Mouse (Mus musculus) heart, embryonic 14.5 days (tissue): Measurements from ENCODE around the gene Alox12b. TPM values are rescaled to one million over a fixed set of nuclear protein-coding genes. Genes with fewer than 3 reads are reported as not detected.

ENCODE experiments used
- ATAC-seq: fragments of 200-750 bp; cut with Nextera tagmentation; 2 replicates; pipeline ENCODE4 v1.8.0; 2017; ENCODE audit warnings: low read depth, moderate TSS enrichment; ENCODE audit not compliant: insufficient number of reproducible peaks, insufficient read depth, low FRiP score
- H3K27ac ChIP-seq, 2 experiments: fragments of 200-500 bp in 1 of 2; fragments of 300-500 bp in 1 of 2; sonication (generic) in 1 of 2; replicated peaks in 1 of 2; 2 replicates each; pipeline ENCODE4 v1.5.1; 2012 to 2014; ENCODE audit warnings: low read depth in 2 of 2, low read length in 2 of 2, control low read depth in 1 of 2, mild to moderate bottlenecking in 1 of 2, mixed read lengths in 1 of 2; ENCODE audit not compliant: control insufficient read depth in 1 of 2, insufficient read depth in 1 of 2
- H3K27me3 ChIP-seq: fragments of 300-500 bp; sonication (generic); 2 replicates; pipeline ENCODE4 v1.6.1; 2014; ENCODE audit warnings: mild to moderate bottlenecking, low read length, control low read depth; ENCODE audit not compliant: control insufficient read depth, insufficient read depth
- H3K36me3 ChIP-seq: fragments of 300-500 bp; sonication (generic); 2 replicates; pipeline ENCODE4 v1.6.1; 2014; ENCODE audit warnings: mild to moderate bottlenecking, control low read depth, low read length, mixed read lengths; ENCODE audit not compliant: control insufficient read depth, insufficient read depth
- H3K4me1 ChIP-seq, 2 experiments: fragments of 200-500 bp in 1 of 2; fragments of 300-500 bp in 1 of 2; sonication (generic) in 1 of 2; 2 replicates each; pipeline ENCODE4 v1.6.1; 2012 to 2014; ENCODE audit warnings: low read length in 2 of 2, control low read depth in 1 of 2, mixed read lengths in 1 of 2; ENCODE audit not compliant: control insufficient read depth in 2 of 2, insufficient read depth in 2 of 2
- H3K4me2 ChIP-seq: fragments of 300-500 bp; sonication (generic); 2 replicates; pipeline ENCODE4 v1.6.1; 2014; ENCODE audit warnings: mild to moderate bottlenecking, low read length
- H3K4me3 ChIP-seq, 2 experiments: fragments of 200-500 bp in 1 of 2; fragments of 300-500 bp in 1 of 2; sonication (generic) in 1 of 2; 2 replicates each; pipeline ENCODE4 v1.5.1; 2012 to 2014; ENCODE audit warnings: low read length in 2 of 2, mild to moderate bottlenecking in 2 of 2, control low read depth in 1 of 2, low read depth in 1 of 2, moderate library complexity in 1 of 2; ENCODE audit not compliant: control insufficient read depth in 1 of 2, insufficient read depth in 1 of 2
- H3K9ac ChIP-seq: fragments of 300-500 bp; sonication (generic); 2 replicates; pipeline ENCODE4 v1.6.1; 2014; ENCODE audit warnings: mild to moderate bottlenecking, low read length
- H3K9me3 ChIP-seq: fragments of 300-500 bp; sonication (generic); 2 replicates; pipeline ENCODE4 v1.6.1; 2016; ENCODE audit warnings: low read length, control low read depth; ENCODE audit not compliant: control insufficient read depth
- WGBS: fragments of 180-500 bp; shearing (Covaris S2); extraction: QIAGEN DNeasy Blood & Tissue Kit; methylation state at CpG from one replicate; pipeline ENCODE4 v1.1.7; 2014; 5-methylcytosine and 5-hydroxymethylcytosine counted together
- polyA plus RNA-seq: library from polyadenylated mRNA; unstranded; fragments of >200 nt; fragmentation: Nextera tagmentation; extraction: Ambion mirVana; gene quantifications from 2 replicates; pipeline ENCODE4 v1.2.1, GENCODE M21; 2014

Gene Alox12b
- polyA plus RNA-seq, 1 experiment from 2014 or later: not detected

DNA sequence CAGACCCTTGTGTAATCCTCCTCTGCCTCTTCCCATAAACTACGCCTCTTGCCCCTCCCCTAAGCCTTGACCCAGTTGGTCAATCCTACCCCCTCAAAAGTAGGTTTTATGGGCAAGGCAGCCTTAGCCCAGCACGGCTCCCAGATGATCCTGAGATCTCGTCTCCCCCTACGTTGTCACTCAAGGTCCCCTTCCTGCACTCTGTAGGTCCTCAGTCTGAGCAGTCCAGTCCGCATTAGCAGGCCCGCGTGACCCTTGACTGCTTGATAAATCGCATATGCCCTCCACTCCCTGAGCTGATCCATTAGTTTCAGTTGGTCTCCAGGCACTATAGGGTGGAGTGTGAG is 22.2 kb upstream of the Alox12b start:
- Histone ChIP-seq H3K27ac (no peak overlapping the region), H3K27me3 (peaks cover 6% of the 10 kb centered on the region), H3K4me2 (peak overlapping the region; percentile 91), H3K9me3 (no peaks in the 10 kb centered on the region), H3K9ac (peak overlapping the region; percentile 63), H3K4me1 (peaks cover 4 to 6% of the 10 kb centered on the region in 2 experiments; a peak in 2 of 4 replicates), H3K4me3 (peak overlapping the region; percentile 41 to 43), H3K36me3 (no peaks in the 10 kb centered on the region)
- ATAC-seq: no peak
- WGBS: 37% methylated on average over 8 of the region's 8 CpGs

DNA sequence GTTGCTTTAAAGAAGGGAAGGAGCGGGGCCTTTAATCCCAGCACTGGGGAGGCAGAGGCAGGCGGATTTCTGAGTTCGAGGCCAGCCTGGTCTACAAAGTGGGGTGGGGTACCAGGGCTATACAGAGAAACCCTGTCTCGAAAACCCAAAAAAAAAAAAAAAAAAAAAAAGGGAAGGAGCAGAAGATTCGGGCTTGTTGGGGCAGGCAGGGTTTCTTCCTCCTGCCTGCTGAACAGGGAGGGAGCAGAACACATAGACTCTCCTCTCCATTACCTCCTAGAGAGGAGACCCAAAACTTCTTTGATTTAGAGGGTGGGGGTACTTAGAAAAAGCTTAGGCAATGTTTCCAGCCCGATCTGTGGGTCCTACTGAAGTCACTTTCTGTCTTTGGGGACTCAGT is 21.4 kb upstream of the Alox12b start:
- no peak for ATAC-seq
- peaks cover 6% of the 10 kb centered on the region for H3K27me3 ChIP-seq
- H3K4me2 ChIP-seq: no peak overlapping the region
- no peak overlapping the region for H3K4me3 ChIP-seq
- WGBS: 85% methylated on average over 6 of the region's 6 CpGs
- H3K36me3 ChIP-seq: no peaks in the 10 kb centered on the region
- no peak overlapping the region for H3K9ac ChIP-seq
- no peak overlapping the region for H3K27ac ChIP-seq
- H3K4me1 ChIP-seq: peaks cover 4 to 6% of the 10 kb centered on the region in 2 experiments; a peak in 2 of 4 replicates
- H3K9me3 ChIP-seq: no peaks in the 10 kb centered on the region

DNA sequence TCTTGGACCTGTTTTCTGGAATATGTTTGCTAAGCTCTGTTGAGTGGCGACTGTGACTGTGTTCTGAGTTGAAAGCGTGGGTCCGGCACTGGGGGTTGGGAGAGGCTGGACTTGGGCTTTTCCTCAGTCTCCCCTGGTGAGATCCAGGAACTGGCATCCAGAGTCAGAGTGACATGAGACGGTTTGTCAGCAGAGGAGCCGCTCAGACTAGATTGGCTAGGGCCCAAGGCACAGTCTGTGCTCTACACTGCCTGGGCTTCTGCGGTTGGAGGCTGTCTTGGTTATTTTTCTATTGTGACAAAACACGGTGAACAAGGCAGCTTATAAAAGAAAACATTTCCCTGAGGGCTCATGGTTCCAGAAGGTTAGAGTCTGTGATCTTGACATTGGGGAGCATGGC is 9.2 kb upstream of the Alox12b start:
- WGBS: 66% methylated on average over 7 of the region's 7 CpGs

DNA sequence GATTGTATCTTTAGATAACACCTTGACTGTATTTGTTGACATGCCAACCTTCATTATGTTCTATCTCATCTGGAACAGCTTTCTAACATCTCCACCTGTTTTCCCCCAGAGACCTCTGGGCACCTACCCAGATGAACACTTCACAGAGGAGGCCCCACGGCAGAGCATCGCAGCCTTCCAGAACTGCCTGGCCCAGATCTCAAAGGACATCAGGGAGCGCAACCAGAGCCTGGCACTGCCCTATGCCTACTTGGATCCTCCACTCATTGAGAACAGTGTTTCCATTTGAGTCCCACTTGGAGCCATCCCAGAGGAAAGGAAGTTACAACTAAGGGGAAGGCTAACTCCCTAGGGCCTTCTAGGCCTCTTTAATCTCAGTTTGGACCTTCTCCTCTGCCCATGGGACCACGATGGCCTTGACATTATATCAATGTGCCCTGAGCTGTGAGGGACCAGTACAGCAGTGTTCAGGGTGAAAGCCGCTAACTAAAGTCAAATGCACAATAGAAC is 8.3 kb upstream of the Alox12b start:
- no peaks in the 10 kb centered on the region for H3K36me3 ChIP-seq
- H3K4me3 ChIP-seq: no peak overlapping the region
- H3K9ac ChIP-seq: no peak overlapping the region
- no peaks in the 10 kb centered on the region for H3K9me3 ChIP-seq
- 87% methylated on average over 5 of the region's 5 CpGs for WGBS
- H3K27ac ChIP-seq: no peak overlapping the region
- H3K27me3 ChIP-seq: peaks cover 13% of the 10 kb centered on the region; the same call in 1 of the 2 replicates
- no peak overlapping the region for H3K4me2 ChIP-seq
- peaks cover 5 to 6% of the 10 kb centered on the region in 2 experiments; a peak in 3 of 4 replicates for H3K4me1 ChIP-seq
- ATAC-seq: no peak

More for the DNA sequence above, 9.2 kb upstream of the Alox12b start:
- H3K27ac ChIP-seq: no peak overlapping the region
- H3K4me2 ChIP-seq: no peak overlapping the region
- H3K9me3 ChIP-seq: no peaks in the 10 kb centered on the region
- peaks cover 9% of the 10 kb centered on the region; the same call in 1 of the 2 replicates for H3K27me3 ChIP-seq
- peaks cover 5 to 6% of the 10 kb centered on the region in 2 experiments; a peak in 3 of 4 replicates for H3K4me1 ChIP-seq
- H3K4me3 ChIP-seq: no peak overlapping the region
- no peak for ATAC-seq
- no peaks in the 10 kb centered on the region for H3K36me3 ChIP-seq
- H3K9ac ChIP-seq: no peak overlapping the region

DNA sequence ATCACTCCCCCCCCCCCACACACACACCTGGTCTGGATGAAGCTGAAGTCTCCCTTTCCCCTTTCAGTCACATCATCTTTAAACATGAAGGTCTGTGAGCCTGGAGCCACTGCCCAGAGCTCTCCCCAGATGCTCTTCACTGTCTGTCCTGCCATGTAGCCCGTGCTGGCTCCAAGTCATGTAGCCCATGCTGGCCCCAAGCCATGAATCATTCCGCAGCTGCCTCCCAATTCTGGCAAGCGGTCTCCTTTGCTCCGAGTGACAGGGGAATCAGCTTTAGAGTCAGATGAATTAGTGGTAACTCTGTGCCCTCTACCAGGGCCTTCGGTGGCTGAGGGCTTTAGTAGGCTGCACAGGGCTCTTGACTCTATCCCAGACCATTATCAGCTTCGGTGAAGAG is 7.1 kb upstream of the Alox12b start:
- no peak overlapping the region for H3K4me3 ChIP-seq
- peaks cover 5 to 6% of the 10 kb centered on the region in 2 experiments; a peak in 3 of 4 replicates for H3K4me1 ChIP-seq
- no peak overlapping the region for H3K27ac ChIP-seq
- 43% methylated on average over 6 of the region's 6 CpGs for WGBS
- H3K9me3 ChIP-seq: no peaks in the 10 kb centered on the region
- H3K36me3 ChIP-seq: no peaks in the 10 kb centered on the region
- H3K27me3 ChIP-seq: peaks cover 23% of the 10 kb centered on the region; the same call in 1 of the 2 replicates
- ATAC-seq: no peak
- H3K9ac ChIP-seq: 0 out of 2 replicates have a peak overlapping the region, but pooled peaks have one; percentile 3
- H3K4me2 ChIP-seq: no peak overlapping the region

DNA sequence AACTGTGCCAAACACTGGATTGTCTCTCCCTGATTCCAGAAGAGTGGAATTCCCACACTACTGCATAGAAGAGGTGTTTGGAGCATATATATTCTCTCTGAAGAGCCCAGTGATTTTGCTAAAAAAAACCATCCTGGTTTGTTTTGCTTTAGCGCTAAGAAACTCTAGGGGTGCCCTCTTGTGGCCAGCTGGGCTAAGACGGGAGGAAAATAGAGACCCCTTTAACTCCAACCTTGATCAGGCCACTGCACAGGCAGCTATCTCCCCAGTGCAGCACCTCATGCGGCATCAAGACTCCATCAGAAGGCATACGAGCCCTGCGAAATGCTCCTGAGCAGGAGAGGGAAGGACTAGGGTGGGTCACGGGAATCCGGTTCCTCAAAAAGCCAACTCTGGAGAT is 6.3 kb upstream of the Alox12b start:
- peak overlapping the region; percentile 8 to 17; a peak in 3 of 4 replicates for H3K4me3 ChIP-seq
- peak overlapping the region; percentile 4; the same call in 1 of the 2 replicates for H3K9ac ChIP-seq
- no peaks in the 10 kb centered on the region for H3K36me3 ChIP-seq
- WGBS: 5% methylated on average over 7 of the region's 7 CpGs
- H3K4me2 ChIP-seq: peak overlapping the region; percentile 40
- no peak for ATAC-seq
- H3K27me3 ChIP-seq: peaks cover 29% of the 10 kb centered on the region; the same call in 1 of the 2 replicates
- H3K4me1 ChIP-seq: peaks cover 5 to 6% of the 10 kb centered on the region in 2 experiments; a peak in 3 of 4 replicates
- no peak overlapping the region for H3K27ac ChIP-seq
- no peaks in the 10 kb centered on the region for H3K9me3 ChIP-seq

DNA sequence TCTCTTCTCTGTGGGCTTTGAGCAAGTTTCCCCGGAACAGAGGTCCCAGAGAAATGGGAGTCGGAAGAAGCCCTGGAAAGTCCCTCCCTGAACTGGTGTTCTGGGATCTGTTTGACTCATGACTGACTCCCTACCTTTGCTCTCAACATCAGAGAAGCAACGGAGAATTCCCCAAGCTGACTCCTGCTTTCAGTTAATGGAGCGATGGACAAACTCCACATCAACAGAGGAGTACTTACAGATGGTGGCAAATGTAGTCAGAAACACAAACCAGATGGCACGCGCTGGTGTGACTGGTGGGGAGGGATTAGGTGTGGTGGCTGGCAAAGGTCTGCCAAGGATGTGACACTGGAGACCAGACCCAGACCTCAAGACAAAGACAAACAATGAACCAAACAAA is 5.8 kb upstream of the Alox12b start:
- Histone ChIP-seq H3K9ac (peak overlapping the region; percentile 4; the same call in 1 of the 2 replicates), H3K4me2 (peak overlapping the region; percentile 40), H3K4me3 (peak overlapping the region; percentile 8 to 17; a peak in 2 of 4 replicates), H3K4me1 (peaks cover 5 to 6% of the 10 kb centered on the region in 2 experiments; a peak in 3 of 4 replicates), H3K36me3 (no peaks in the 10 kb centered on the region), H3K9me3 (no peaks in the 10 kb centered on the region), H3K27me3 (peaks cover 31% of the 10 kb centered on the region; the same call in 1 of the 2 replicates), H3K27ac (no peak overlapping the region)
- no peak for ATAC-seq
- WGBS: 50% methylated on average over 6 of the region's 6 CpGs

DNA sequence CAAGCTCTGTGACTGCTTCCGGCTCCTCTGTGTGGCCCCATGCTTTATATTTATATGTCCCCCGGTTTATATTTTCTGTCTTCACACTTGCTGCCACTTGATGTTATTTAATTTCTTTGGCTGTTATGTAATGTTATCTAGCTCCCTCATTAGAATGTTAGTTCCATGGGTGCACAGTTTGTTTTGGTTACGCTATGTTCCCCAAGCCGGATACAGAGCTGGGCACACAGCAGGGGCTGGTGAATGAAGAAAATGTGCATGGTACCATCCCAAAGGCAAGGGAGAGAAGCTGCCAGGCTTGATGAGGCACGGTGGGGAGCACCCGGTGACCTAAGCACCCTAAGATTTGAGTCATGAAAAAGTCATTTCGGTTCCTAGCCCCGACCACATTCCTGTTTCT is 3.0 kb upstream of the Alox12b start:
- ATAC-seq: no peak
- no peak overlapping the region for H3K27ac ChIP-seq
- no peaks in the 10 kb centered on the region for H3K9me3 ChIP-seq
- WGBS: 75% methylated on average over 8 of the region's 8 CpGs
- no peak overlapping the region for H3K9ac ChIP-seq
- H3K4me1 ChIP-seq: peaks cover 6 to 7% of the 10 kb centered on the region in 2 experiments; a peak in 3 of 4 replicates
- H3K4me2 ChIP-seq: no peak overlapping the region
- H3K36me3 ChIP-seq: no peaks in the 10 kb centered on the region
- H3K4me3 ChIP-seq: no peak overlapping the region
- peaks cover 59% of the 10 kb centered on the region for H3K27me3 ChIP-seq
